Mouse (Mus musculus): Measurements from ENCODE around the gene Gpr62.

Gene Gpr62

GRCm38 (mm10) chr9:106474456-106474855 is 8.7 kb upstream of the Gpr62 start:
- peak; percentile 61 for DNase-seq (ENCODE audit: low spot score)

GRCm38 (mm10) chr9:106473753-106474105 is 8.0 kb upstream of the Gpr62 start:
- DNase-seq (ENCODE audit: low spot score) = no peak

DNA sequence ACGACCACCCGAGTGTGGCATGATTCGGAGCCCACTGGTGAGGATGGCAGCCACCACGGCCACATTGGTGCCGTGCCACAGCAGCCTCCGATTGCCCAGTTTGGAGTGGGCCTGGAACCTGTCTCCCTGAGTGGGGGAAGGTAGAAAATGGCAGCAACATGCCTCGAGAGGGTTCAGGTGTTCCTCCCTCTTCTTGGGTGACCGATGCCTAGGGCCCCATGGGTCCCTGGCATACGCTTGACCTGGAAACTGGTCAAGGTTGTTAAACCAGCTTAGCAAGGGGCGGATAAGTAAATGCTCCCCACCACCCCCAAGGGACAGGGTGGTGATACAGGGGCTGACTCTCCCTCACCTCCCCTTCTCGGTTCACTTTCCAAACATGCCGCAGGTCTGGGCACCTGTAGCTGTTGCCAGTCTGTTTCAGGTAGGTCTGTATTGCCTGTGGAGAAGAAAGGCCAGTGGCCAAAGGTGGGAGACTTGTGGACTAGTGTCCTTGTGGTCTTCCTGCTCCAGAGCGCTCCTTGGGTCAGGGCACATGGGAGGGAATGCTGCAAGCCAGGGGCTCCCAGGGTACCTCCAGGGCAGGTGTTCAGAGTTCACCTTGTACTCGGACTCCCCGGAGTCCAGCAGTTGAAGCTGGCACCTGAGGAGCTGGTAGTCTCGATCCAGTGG is 7.5 kb upstream of the Gpr62 start:
- peak; percentile 14 for DNase-seq (ENCODE audit: low spot score)

- peak; percentile 12 for DNase-seq (ENCODE audit: low spot score)
These were observed 6.6 kb upstream of the Gpr62 start for GRCm38 (mm10) chr9:106472321-106472720.

DNA sequence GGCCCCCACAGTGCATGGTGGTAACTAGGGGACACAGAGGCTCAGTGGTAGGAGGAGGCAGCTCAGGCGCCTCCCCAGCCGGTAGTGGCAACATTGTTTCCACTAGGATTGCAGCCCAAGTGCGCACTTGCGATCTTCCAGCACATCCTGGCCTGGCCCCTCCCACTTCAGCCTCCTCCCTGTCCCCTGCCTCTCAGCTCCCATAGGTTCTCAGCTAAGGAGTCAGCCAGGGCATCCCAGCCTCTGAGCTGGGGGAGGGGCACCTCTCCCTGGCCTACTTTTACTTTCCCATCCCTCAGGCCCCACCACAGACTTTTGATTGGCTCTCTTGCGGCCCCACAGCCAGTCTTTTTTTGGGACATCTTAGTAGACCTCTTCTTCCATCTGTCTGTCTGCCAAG is 6.2 kb upstream of the Gpr62 start:
- peak; percentile 50 for DNase-seq (ENCODE audit: low spot score)

GRCm38 (mm10) chr9:106470991-106471750 is 5.4 kb upstream of the Gpr62 start:
- peak; percentile 9 for DNase-seq (ENCODE audit: low spot score)

DNA sequence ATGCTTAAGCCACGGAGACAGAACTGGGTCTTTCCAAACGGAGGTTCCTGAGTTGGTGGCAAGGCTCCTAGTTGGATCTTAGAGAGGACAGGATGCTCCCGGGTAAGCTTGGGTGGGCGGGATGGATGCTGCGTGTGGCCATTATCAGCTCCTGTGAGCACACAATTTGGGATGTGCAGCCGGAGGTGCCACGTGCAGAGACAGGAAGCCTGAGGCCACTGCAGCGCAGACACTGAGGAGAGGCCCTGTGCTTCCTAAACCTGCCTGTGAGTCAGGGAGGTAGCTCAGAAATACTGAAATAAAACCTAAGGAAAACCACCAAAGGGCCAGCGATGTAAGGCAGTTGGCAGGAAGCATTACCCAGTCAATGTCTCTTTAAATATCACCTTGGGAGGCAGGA is 4.0 kb upstream of the Gpr62 start:
- no peak for DNase-seq (ENCODE audit: low spot score)

DNA sequence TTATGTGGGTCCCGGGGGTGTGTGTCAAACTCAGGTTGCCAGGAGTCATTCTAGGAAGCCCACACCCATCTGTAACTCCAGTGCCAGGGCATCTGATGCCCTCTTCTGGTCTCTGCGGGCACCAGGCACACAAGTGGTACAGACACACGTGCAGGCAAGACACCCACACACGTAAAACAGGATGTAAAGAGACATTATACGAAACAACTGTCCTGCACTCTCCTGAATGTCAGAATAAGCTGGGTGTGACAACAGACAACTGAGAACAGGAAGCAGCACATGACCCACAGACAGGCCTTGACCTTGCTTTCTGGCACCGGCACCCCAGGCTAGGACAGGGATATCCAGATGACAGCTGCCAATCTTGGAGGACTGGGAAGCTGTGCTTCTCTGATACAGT is 3.6 kb upstream of the Gpr62 start:
- no peak for DNase-seq (ENCODE audit: low spot score)

DNA sequence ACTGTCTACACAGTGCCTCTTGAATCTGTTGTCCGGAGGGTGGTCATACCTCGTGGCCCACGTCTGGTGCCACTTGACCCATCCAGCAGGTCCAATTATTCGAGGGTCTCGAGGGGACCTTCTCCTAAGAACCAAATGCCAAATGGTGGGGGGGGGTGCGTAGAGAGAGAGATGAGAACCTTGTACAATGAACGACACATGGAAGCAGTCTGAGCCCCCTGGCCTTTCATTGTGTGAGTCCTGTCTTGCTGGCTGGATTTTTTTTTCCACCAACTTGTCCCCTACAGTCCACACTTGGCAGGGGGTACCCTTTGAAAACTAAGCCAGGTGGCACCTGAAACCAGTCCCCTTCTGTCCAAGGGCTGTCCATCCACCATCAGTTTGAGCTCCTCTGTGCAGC is 2.0 kb upstream of the Gpr62 start:
- DNase-seq (ENCODE audit: low spot score) = no peak

GRCm38 (mm10) chr9:106466721-106467120 is 983 bp upstream of the Gpr62 start:
- no peak for DNase-seq (ENCODE audit: low spot score)

DNA sequence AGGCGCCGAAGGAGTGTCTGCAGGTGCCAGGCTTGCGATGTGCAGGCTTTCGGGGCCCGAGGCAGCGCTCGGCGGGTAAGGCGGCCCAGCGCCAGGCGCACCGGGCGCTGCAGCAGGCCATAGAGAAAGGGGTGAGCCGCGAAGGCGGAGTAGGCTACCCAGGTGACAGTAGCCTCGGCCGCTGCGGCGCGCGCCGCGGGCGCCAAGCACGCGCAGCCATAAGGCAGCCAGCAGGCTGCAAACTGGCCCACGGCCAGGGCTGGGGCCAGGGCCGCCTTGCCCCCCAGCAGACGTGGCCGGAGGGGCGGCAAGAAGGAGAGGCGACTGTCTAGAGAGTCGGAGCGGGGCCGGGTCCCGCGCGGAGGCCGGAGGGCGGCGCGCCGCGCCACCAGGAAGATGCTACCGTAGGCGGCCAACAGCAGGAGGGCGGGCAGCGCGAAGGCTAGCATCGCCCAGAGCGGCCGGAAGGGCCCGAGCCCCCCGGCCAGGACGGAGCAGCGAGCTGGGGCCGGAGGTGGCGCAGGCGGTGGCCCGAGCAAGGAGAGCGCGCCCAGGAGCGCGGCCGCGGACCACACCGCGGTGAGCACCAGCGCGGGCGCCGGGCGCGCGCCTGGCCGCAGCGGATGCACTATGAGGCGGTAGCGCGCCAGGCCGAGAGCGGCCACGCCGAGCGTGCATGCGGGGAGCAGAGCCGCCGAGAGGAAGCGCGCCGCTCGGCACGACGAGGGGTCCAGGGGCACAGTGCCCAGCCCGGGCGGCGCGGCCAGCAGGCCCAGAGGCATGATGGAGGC is 792 bp downstream of the Gpr62 start:
- peak; percentile 75 for DNase-seq (ENCODE audit: low spot score)

DNA sequence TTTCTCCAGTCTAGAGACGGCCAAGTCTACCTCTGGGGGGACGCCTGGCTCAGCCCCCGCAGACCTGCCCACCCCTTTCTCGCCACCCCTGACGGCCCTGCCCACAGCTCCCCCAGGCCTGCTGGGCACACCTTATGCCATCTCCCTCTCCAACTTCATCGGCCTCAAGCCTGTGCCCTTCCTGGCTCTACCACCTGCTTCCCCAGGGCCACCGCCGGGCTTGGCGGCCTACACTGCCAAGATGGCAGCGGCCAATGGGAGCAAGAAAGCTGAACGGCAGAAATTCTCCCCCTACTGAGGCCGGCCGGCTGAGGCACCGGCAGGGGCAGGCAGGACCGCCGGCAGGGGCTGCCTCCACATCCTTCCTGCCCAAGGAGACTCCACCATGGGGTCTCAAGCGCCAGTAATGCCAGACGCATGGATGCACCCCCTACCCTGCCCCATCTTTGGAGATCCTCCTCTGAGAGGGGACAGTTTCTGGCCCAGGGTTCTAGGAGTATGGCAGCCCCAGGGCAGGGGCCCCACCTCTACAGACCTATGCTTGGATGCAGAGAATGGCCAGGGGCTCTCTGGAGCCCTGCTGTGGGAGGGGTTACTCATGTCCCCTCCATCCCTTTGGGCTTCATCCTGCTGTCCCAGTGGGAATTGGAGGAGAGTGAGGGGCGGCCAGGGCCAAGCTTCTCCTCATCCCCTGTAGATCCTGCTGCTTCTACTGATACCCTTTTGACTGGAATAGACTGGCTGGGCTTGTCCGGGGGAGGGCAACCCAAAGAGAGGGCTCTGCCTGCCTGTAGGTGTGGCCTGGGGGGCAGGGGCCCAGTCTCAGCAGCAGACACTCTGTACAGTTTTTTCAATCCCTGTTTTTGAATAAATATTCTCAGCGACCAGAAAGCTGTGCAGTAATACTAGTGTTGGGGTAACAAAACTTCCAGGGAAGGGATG is 2.3 kb downstream of the Gpr62 start:
- DNase-seq (ENCODE audit: low spot score) = no peak

- DNase-seq (ENCODE audit: low spot score) = no peak
These were observed 3.3 kb downstream of the Gpr62 start for GRCm38 (mm10) chr9:106462430-106462800.

DNA sequence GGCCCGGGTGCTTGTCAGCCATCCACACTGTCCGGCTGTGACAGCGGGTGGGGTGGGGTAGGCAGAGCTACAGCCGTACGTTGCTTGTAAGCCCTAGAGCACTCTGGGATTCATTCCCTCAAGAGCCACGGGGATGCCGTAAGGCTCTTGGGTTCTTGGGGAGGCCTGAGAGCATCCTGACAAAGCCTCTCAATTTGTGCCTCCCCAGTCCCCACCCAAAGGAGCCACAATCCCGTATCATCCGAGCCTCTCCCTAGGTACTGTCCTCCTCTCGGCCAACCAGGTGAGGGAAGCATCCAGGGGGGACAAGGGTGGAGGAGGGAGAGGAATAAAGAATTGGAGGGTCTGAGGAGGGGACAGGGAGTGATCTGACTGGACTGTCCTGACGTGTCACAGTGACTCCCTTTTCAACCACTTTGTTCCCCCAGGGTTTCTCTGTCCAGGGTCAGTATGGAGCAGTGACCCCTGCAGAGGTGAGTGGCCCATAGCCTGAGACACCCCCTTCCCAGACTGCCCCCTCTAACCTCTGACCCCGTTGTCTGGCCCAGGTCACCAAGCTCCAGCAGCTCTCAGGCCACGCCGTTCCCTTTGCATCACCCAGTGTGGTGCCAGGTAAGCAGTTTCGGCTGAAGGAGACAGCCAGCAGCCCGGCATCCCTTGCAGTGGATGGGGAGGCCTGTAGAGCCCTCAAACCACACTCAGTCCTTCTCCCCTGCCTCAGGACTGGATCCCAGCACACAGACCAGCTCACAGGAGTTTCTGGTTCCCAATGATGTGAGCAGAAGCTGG is 3.9 kb downstream of the Gpr62 start:
- no peak for DNase-seq (ENCODE audit: low spot score)

GRCm38 (mm10) chr9:106461026-106461415 is 4.7 kb downstream of the Gpr62 start:
- DNase-seq (ENCODE audit: low spot score) = no peak

- DNase-seq (ENCODE audit: low spot score) = no peak
These were observed 5.2 kb downstream of the Gpr62 start for GRCm38 (mm10) chr9:106460401-106461025.

DNA sequence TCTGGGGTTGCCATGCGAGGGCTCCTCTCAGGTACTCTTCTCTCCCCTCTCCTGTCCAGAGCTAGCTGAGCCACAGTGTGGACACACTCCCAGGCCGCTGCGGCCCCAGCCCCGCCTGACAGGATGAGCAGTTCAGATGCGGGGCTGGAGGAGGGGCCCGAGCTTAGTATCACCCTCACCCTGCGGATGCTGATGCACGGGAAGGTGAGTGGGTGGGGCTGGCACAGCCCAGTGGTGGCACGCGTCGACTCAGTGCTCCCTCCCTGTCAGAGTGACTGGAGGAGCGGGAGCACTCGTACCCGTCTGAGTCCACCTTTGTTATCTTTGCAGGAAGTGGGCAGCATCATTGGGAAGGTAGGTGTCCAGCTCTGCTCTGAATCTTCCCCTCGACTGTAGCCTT is 5.8 kb downstream of the Gpr62 start:
- no peak for DNase-seq (ENCODE audit: low spot score)

- DNase-seq (ENCODE audit: low spot score) = no peak
These were observed 7.8 kb downstream of the Gpr62 start for GRCm38 (mm10) chr9:106457920-106458319.

GRCm38 (mm10) chr9:106457163-106457559 is 8.6 kb downstream of the Gpr62 start:
- DNase-seq (ENCODE audit: low spot score) = no peak

GRCm38 (mm10) chr9:106456325-106457162 is 9.2 kb downstream of the Gpr62 start:
- DNase-seq (ENCODE audit: low spot score) = no peak

Measured in layer of hippocampus, adult 11-12 months (tissue).